Mouse (Mus musculus) cerebellum, postnatal 14 days (tissue): ENCODE data around the gene Lama5.

ENCODE experiments used
- DNase-seq, 2 experiments: peaks; one replicate each; pipeline ENCODE4 v3.0.0; 2021; ENCODE audit warnings: mixed read lengths in 2 of 2

The Lama5 gene

DNA sequence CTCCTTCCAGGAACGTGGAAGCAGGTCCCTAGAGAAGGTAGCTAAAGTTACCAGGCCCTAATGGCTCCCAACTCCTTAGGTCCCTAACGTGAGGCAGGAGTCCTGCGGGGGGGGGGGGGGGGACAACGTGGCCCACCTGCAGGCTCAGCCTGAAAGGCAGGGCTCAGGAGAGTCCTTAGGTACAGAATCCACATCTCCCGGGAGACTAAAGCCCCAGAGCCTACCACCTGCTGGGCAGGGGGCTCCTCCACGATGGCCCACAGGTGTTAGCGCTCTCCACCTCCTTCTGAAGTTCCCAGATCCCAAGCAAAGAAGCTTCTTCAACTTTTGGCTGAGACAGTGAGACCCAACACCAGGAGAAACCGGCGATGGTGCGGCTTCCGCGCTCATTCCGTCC lies 1.0 kb downstream of the Lama5 start:
- DNase-seq = no peak

DNA sequence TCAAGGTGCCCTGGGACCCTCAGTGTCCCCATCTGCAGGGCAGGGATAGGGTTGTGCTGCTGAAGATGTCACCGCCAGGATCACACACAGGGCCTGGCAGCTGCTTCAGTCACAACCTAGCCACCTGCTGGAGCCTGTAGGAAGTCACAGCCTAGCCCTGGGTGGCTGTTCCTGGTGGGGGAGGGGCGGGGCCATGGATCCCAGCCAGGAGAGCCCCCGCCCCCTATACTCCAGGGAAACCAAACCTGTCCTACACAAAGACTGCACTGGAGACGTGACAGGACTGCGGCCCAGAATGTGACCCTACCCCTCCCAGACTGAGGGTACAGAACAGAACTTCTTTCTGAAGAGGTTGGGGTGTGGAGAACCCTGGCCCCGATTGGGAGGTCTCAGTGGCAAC lies 3.4 kb downstream of the Lama5 start:
- DNase-seq = no peak

DNA sequence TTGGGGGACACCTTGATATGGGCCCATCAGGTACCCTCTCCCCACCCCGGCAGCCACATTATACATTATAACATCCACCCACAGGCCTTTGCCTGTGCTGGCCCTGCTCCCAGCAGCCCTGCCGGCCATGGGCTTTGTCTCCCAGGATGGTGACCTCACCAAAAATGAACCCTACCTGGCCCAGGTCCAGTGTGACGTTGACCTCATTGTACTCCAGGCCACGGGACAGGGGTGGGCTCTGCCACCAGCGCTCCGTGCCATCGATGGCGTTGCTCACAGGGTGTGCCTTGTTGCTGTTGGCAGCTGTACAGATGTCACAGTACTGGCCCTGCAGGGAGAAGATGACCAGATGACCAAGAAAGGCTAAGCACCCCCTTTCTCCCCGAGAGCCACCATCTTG lies 4.6 kb downstream of the Lama5 start:
- DNase-seq = no peak

DNA sequence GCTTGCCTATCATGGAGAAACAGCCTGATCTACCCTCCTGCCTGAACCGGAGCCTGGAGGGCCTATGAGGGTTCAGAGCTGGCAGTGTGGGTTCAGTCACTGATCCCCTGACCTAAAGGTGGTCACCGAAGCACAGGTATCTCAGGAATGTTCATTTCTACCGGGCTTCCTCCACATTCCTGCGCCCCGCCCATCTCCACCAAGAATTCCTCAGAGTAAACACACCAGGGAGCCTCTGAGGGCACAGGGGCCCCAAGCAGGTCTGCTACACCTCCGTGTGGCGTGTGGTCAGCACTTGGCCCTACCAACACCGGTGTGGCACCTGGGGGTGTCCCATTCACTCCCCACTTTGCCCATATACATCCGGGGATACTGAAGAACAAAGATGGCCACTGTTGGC lies 5.5 kb downstream of the Lama5 start:
- no peak for DNase-seq

DNA sequence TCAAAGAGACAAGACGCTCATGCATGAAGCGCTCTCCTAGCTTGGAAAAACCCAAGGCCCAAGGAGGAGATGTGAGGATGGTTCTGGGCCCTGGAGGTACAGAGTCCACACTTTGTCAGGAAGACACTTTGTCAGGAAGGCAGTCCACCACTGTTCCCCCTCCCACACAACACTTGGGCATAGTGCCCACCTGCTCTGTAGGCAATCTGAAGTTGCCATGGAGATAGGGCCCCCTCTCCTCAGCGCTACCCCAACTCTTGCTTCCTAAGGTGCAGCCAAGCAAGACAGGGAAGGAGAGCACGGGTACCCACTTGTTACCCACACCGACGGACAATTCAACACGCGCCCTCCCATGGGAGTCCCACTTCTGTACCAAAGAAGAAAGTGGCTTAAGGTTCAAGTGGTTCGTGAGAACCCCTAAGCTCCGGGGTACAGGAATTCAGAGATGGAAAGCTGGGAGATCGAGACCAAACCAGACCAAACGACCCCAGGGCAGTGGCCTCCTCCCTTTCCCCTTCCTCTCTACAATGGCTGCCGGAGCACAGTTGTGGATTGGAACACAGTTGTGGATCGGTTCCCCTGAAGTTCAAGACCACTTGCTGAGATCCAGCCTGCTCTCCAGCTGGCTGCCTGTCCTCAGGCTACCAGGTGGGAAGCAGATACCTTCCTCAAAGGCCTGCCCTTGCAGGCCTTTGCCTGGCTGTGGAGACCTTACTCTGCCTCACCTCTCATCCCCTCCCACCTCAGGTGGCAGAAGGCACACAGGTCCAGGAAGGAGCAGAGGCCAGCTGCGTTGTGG lies 6.3 kb downstream of the Lama5 start:
- DNase-seq = no peak

DNA sequence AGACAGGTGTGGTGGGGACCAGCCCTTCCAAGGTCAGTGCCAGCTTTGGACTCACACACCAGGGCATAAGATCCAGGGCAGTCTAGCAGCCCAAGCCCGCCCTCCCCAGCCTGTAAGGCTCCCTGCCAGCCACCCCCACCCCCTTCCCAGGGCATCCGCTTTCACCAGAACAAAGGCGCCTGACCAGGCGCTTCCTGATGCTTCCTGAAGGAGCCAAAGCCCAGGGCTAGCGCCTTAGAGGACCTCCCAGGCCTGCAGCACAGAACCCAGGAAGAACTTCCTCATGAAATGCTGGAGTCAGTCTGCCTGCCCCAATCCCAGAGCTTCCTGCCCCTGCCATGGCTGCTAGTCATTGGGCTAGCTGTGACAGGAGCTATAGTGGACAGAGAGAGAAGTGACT lies 7.0 kb downstream of the Lama5 start:
- DNase-seq = no peak

DNA sequence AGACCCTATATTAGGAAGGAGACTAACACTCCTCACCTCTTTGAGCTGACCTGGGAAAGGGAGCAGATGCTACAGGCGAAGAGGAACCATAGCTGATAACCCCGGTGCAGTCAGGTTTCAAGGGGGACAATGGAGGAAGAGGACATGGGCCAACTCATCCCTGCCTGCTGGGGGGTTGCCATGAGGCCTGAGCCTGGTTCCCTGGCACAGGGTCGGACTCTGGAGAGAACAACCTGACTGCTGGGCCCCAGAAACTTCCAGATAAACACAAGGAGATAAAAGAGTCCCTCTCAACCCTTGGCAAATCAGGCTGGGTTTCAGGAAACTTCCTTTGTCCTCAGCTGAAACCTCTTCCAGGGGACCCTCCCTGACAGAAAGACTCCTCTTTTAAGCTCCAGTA lies 7.4 kb downstream of the Lama5 start:
- DNase-seq = no peak

DNA sequence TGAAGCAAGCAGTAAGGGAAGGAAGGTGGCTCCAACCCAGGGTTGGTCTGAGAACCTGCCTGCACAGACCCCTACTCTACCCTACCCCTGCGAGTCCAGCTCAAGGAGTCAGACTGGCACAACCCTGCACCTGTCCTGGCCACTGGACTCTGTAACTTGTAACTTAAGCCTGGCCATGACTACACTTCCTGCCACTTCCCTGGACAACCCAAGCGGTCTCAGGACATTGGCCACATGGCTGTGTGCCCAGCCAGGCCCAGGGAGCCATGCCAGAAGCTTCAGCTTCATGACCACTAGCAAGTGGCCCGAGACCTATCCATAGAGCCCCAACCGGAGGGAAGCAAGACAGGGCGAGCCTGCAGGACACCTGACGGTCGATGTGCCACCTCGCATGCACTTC lies 8.1 kb downstream of the Lama5 start:
- peak; percentile 68 to 76 for DNase-seq

DNA sequence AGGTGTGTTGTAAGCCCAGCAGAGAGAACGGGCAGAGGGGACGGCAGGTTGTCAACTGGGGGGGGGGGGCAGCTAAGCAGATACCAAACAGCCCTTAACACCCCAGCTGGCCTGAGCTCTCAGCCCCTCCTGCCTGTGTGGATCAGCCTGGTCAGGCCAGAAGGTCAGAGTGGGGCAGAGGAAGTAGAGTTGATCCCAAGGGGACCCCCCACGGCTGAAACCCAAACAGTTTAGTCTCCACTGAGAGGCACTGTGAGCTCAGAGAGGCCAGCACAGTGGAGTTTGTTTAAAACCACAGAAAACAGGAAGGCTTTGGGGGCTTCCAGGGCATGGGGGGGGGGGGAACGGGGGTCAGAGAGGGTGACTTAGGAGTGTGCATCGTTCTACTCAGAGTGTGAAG lies 8.7 kb downstream of the Lama5 start:
- no peak for DNase-seq

DNA sequence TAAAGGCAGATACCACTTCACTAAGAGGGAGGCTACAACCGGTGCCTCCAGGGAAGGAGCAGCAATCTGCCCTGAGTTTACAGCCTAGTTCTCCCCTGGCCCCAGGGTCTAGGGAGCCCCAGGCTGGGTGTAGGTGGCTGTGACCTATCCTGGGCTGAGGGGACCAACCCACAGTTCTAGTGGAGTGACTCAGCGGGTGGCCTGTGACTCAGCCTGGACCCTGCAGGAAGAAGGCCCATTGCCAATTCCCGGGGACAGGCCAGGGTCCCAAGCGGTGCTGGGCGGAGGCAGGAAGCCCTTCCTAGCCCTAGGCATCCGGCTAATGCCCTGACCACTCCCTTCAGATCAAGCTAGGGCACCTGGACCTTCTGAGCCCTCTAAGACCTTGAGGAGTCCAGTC lies 9.7 kb downstream of the Lama5 start:
- DNase-seq = no peak

DNA sequence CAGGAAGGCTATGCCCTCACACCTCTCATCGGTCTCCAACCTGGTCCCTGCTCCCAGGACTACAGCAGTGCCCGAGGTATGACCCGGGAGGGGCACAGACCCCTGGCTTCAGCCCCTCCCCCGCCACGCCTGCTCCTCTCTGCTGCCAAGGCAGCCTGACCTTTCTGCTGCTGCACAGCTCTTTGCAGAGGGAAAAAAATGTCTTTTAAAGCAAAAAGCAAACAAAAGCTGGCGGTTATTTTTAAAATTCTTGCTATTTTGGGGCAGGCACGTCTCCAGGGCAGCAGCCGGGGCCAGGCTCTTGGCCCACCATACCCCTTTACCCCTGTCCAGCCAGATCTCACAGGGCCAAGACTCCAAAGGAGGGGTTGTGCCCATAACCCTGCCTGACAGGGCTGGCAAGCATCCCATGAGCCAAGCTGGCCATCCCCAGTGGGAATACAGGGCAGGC lies 10.6 kb downstream of the Lama5 start:
- no peak for DNase-seq

DNA sequence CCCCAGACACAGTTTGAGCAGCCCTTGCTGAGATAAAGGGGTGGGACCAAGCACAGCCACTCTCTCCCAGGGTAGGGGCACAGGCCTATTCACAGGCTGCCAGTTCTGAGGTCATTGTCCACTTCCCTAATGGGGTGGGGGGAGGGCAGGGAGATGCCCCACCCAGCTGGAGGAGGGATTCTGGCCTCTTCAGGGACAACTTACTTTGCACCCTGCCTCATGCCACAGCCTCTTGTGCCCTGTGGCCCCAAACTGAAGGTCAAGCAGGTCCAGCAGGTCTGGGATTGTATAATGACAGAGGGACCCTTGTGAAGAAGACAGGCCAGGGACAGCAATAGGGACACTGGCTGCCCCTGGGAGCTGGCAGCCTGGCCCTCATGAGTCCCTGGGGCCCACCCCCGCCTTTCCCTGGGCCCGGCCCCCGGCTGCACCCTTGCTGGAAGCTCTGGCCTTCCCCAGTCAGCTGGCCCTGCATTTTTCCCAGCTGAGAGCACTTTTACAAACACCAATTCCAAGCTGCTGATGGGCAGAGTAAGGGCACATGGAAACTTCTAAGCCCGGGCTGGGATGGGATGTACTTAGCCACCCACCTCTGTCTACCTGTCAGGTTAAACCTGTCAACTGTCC lies 11.2 kb downstream of the Lama5 start:
- no peak for DNase-seq

DNA sequence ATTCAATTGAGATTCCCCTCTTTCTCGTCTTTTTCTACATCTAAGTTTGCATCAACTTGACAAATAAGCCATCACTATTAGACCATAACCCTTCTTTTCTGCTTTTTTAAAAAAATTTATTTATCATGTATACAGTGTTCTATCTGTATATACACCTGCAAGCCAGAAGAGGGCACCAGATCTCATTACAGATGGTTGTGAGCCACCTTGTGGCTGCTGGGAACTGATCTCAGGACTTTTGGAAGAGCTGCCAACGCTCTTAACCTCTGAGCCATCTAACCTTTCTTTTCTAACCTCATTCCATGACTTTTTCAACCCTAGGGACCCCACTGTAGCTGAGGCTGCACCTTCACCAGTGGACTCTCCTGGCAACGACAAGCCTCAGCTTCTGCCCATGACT lies 13.4 kb downstream of the Lama5 start:
- no peak for DNase-seq

DNA sequence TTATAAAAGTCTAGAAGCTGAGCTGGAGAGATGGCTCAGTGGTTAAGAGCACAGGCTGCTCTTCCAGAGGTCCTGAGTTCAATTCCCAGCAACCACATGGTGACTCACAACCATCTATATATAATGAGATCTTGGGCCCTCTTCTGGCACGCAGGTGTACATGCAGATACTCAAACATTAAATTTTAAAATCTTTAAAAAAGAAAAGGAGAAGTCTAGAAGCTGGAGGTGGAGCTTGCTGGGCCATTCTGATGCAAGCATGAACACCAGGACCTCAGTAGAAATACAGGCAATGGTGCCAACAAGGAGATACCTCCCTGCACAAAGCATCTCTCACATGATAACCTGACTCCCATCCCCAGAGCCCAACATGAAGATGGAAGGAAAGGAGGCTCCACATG lies 16.7 kb downstream of the Lama5 start:
- no peak for DNase-seq

DNA sequence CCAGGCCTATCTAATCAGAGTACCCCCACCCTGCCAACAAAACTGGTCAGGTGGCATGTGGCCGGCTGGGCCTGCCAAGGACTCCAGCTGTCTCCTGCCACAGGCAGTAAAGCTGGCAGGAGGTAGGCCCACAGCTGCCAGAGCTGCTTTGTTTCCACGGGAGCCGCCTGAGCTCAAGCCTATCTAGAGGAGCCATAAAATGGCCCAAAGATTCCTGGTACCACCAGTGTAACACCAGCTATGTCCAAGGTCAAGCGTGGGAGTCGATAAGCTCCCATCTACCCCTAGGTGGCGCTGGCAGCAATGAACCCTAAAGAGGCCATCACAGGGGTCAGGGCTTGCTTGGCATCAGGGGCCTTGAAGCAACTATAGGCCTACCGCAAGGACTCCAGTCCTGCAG lies 17.8 kb downstream of the Lama5 start:
- DNase-seq = peak; percentile 50 to 72

DNA sequence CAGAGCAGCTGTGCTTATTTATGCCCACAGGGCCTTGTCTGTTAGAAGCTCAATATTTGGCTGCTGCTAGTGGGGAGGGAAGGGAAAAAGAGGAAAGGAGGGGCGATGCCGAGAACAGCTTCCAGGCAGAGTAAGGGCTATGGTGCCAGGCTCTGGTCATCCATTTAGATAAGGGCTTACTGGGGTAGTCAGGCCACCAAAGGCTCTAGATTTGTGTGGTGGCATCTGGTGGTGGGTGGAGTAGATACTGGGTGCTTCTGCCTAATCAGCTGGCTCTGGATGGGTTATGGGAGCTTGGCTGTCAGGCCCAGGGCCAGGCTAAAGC lies 19.7 kb downstream of the Lama5 start:
- no peak for DNase-seq

DNA sequence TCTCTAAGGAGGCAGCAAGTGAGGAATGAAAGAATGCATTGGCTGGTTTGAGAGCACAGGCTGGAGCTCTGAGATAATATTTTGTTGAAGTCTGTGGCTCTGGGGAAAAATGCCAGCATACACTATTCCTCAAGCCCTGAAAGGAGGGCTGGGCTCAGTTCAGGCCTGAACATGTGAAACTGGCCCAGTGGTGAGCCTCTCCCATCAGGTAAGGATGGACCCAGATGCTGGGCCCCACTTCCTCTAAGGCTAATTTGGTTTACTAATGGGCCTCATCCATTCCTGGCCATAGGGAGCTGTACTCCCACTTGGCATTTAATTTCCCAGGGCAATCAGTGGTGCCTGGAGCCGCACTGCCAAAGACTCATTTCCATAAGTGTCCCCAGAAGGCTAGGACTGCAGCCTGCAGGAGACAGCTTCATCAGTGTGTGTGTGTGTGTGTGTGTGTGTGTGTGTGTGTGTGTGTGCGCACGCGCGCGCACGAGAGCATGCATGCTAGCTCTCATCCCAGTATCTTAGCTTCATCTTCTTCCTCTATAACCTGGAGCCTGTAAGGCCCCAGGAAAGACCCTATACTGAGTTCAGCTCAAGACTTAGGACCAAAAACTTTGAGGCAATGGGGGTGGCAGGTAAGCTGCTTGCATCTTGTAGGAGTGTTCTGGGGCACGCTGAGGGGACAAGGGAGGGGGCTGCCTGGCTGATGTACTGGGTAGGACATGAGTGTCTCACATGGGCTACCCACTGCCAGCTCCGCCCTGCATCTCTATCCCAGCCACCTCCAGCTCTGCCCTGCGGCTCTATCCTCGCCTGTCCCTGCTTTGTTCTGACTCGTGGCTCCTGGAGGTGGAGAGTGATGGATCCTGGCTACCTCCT lies 20.3 kb downstream of the Lama5 start:
- DNase-seq = no peak

DNA sequence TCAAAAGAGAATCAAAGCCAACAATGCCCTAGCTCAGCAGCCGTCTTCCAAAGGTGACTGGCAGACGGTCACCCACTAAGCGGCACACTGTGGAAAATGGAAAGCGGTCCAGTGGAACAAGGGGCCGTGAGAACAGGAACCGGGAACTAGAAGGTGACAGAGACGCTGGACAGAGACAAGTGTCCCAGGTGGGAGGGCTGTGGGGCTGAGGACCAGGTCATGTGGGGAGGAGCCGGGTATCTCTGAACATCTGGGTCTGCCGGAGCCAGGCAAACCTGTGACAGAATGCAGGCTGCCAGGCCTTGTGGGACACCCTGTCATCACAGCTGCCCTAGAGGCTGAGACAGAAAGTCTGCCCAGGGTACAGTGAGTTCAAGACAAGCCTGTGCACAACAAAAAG lies 21.2 kb downstream of the Lama5 start:
- DNase-seq = no peak

DNA sequence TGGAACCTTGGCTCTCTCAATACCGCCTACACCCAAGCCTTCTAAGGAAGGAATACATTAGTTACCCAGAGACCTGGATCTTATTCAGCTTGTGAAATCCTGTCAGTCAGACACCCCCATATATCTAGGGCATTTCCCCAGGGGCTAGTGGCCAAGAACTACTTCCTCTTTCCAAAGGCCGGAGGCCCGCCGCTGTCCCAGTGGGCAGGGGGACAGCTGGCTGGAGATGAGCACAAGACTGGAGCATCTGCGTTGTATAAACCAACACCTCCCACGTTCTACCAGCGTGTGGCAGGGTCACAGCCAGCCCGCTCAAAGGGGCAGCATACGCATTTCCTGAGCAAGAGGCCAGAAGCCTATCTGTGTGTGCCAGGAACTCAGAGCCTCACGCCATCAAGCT lies 22.9 kb downstream of the Lama5 start:
- peak; percentile 56 to 63 for DNase-seq

DNA sequence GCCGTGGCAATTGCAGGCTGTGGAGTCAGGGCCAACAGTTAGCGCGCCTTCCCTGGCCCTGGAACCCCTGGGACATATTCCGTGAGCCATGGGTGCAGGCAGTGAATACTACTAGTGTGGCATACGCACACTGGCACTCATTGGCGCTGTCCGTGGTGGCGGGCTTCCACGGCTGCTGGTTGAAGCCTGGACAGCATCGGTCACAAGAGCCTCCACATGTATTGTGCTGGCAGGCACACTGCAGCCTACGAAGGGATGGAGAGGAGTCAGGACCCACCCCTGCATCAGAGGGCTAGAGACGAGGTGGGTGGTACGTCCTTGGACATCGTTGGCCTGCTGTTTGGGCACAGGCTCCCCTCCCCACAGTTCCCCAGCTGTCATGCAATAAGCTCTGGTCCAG lies 23.4 kb downstream of the Lama5 start:
- peak; percentile 55 to 61 for DNase-seq

DNA sequence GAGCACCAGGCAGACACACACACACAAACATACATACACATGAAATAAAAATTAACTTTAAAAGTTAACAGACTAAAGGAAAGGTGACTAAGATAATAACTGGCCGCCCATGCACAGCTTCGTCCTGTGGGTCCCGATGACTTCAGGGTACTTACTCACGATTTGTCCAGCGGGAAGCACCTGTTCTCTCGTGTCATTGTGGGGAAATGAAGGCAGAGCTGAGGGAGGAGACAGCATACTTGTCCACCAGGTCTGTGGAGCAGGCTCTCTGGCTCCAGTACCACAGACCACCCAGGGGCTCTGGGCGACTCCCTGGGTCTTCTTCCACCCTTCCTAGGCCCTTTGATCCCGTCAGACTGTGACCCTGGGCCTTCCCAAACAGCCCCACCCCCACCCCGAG lies 24.4 kb downstream of the Lama5 start:
- DNase-seq = no peak

DNA sequence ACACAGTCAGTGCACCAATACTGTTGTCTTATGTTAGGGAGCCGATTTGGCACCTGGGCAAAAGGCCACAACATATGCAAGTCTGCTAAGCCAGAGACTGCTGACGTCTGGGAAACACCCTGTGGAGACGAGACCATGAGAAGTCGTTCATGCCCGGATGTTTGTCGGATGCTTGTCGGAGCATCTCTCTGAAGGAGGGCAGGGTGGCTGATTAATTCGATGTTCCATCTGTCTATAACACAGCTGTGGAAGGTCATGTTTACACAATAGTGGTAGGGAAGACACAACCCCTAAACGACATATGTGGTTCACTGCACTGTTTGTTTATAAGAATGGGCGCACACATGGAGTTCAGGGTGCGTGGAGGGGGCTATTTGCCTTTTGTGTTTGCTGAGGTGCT lies 25.0 kb downstream of the Lama5 start:
- no peak for DNase-seq

DNA sequence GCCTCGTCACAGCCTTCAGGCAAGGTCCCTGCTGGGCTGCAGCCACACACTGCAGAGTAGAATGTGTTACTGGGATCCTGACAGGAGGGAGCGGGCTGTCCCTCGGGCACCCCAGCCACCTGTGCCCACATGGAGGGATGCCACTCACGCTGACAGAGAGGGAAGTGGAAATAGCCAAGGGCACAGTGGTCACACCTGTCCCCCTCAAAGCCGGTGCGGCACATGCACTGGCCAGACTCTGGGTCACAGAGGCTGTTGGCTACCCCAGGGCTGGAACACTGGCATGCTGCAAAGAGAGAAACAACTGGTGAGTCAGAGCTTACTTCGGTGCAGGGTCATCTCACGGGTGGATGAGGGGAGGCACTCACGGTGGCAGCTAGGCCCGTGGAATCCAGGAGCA lies 26.9 kb downstream of the Lama5 start:
- no peak for DNase-seq
